Mouse (Mus musculus) MEL (cell line): ENCODE data around the gene Rgs9. TPM values are rescaled to one million over a fixed set of nuclear protein-coding genes. Genes with fewer than 3 reads are reported as not detected.

ENCODE experiments used
- DNase-seq: peaks from one replicate; pipeline ENCODE4 v3.0.0; 2011; ENCODE audit warnings: low read depth, low spot score
- H3K27ac ChIP-seq: 2 replicates; pipeline ENCODE4 v1.5.1; 2012; ENCODE audit warnings: low read depth, mild to moderate bottlenecking, control low read depth, low read length, moderate library complexity; ENCODE audit not compliant: control insufficient read depth
- H3K27me3 ChIP-seq, 2 experiments: fragments of 150-350 bp in 1 of 2; sonication (generic) in 1 of 2; 2 replicates each; pipeline ENCODE4 v1.6.1; 2012; ENCODE audit warnings: low read length in 2 of 2, mild to moderate bottlenecking in 2 of 2, improper control_type of control experiment in 1 of 2, moderate library complexity in 1 of 2; ENCODE audit not compliant: insufficient read depth in 2 of 2, control insufficient read depth in 1 of 2
- H3K36me3 ChIP-seq, 2 experiments: 2 replicates each; pipeline ENCODE4 v1.6.1; 2012 to 2014; ENCODE audit warnings: low read length in 2 of 2, improper control_type of control experiment in 1 of 2, inconsistent platforms in 1 of 2, mild to moderate bottlenecking in 1 of 2; ENCODE audit not compliant: insufficient read depth in 2 of 2, control insufficient read depth in 1 of 2
- H3K4me1 ChIP-seq, 2 experiments: fragments of 150-350 bp in 1 of 2; sonication (generic) in 1 of 2; 2 replicates each; pipeline ENCODE4 v1.6.1; 2012; ENCODE audit warnings: low read length in 2 of 2, improper control_type of control experiment in 1 of 2, mild to moderate bottlenecking in 1 of 2; ENCODE audit not compliant: insufficient read depth in 2 of 2, control insufficient read depth in 1 of 2
- H3K4me3 ChIP-seq, 2 experiments: fragments of 150-350 bp in 1 of 2; sonication (generic) in 1 of 2; 2 replicates each; pipeline ENCODE4 v1.5.1; 2012; ENCODE audit warnings: low read depth in 2 of 2, low read length in 2 of 2, mild to moderate bottlenecking in 2 of 2, moderate library complexity in 2 of 2, control low read depth in 1 of 2, improper control_type of control experiment in 1 of 2; ENCODE audit not compliant: control insufficient read depth in 1 of 2, insufficient read depth in 1 of 2
- H3K79me2 ChIP-seq: 2 replicates; pipeline ENCODE4 v1.6.1; 2012; ENCODE audit warnings: mild to moderate bottlenecking, low read length, moderate library complexity; ENCODE audit not compliant: control insufficient read depth, poor library complexity, insufficient read depth
- H3K9ac ChIP-seq: 2 replicates; pipeline ENCODE4 v1.6.1; 2012; ENCODE audit warnings: low read depth, mild to moderate bottlenecking, control low read depth, low read length, moderate library complexity; ENCODE audit not compliant: control insufficient read depth, poor library complexity, severe bottlenecking
- H3K9me3 ChIP-seq: fragments of 150-350 bp; sonication (generic); replicated peaks from 2 replicates; pipeline ENCODE4 v1.6.1; 2012; ENCODE audit warnings: mild to moderate bottlenecking, low read length, improper control_type of control experiment, moderate library complexity; ENCODE audit not compliant: insufficient read depth
- CTCF ChIP-seq, 3 experiments: IDR thresholded peaks in 2 of 3; conservative IDR thresholded peaks in 1 of 3; 2 replicates each; pipeline ENCODE4 v1.5.1; 2011 to 2012; ENCODE audit warnings: low read length in 3 of 3, low read depth in 2 of 3, mild to moderate bottlenecking in 2 of 3, improper control_type of control experiment in 1 of 3, inconsistent platforms in 1 of 3, mixed read lengths in 1 of 3, moderate library complexity in 1 of 3; ENCODE audit not compliant: control insufficient read depth in 1 of 3, insufficient read depth in 1 of 3, poor library complexity in 1 of 3, severe bottlenecking in 1 of 3
- E2F4 ChIP-seq: IDR thresholded peaks from 2 replicates; pipeline ENCODE4 v1.6.1; 2011; ENCODE audit warnings: low read depth, low read length, improper control_type of control experiment, borderline replicate concordance
- ELF1 ChIP-seq: IDR thresholded peaks from 2 replicates; pipeline ENCODE4 v1.6.1; 2014; ENCODE audit warnings: low read depth, mild to moderate bottlenecking, inconsistent platforms, low read length, improper control_type of control experiment, moderate library complexity
- ETS1 ChIP-seq: IDR thresholded peaks from 2 replicates; pipeline ENCODE4 v1.6.1; 2012; ENCODE audit warnings: low read depth, mild to moderate bottlenecking, inconsistent platforms, low read length, improper control_type of control experiment, moderate library complexity
- GABPA ChIP-seq: IDR thresholded peaks from 2 replicates; pipeline ENCODE4 v1.6.1; 2012; ENCODE audit warnings: low read depth, mild to moderate bottlenecking, inconsistent platforms, low read length, improper control_type of control experiment, moderate library complexity
- KAT2A ChIP-seq: conservative IDR thresholded peaks from 2 replicates; pipeline ENCODE4 v1.6.1; 2012; ENCODE audit warnings: low read depth, low read length, improper control_type of control experiment, inconsistent platforms
- MAFK ChIP-seq: IDR thresholded peaks from 2 replicates; pipeline ENCODE4 v1.6.1; 2011; ENCODE audit warnings: low read depth, mild to moderate bottlenecking, low read length, improper control_type of control experiment, borderline replicate concordance
- MAZ ChIP-seq: IDR thresholded peaks from 2 replicates; pipeline ENCODE4 v1.6.1; 2012; ENCODE audit warnings: low read depth, mild to moderate bottlenecking, inconsistent platforms, low read length, improper control_type of control experiment
- MEF2A ChIP-seq: IDR thresholded peaks from 2 replicates; pipeline ENCODE4 v1.6.1; 2014; ENCODE audit warnings: low read depth, mild to moderate bottlenecking, inconsistent platforms, low read length, improper control_type of control experiment; ENCODE audit not compliant: poor library complexity, insufficient replicate concordance, severe bottlenecking; ENCODE audit errors: extremely low read depth
- MYB ChIP-seq: IDR thresholded peaks from 2 replicates; pipeline ENCODE4 v1.6.1; 2011; ENCODE audit warnings: mild to moderate bottlenecking, low read depth, low read length, improper control_type of control experiment
- NELFE ChIP-seq: IDR thresholded peaks from 2 replicates; pipeline ENCODE4 v1.6.1; 2011; ENCODE audit warnings: low read depth, low read length, improper control_type of control experiment
- NRF1 ChIP-seq: IDR thresholded peaks from 2 replicates; pipeline ENCODE4 v1.6.1; 2014; ENCODE audit warnings: low read depth, mild to moderate bottlenecking, inconsistent platforms, low read length, improper control_type of control experiment, moderate library complexity; ENCODE audit not compliant: poor library complexity, insufficient read depth, severe bottlenecking
- POLR2AphosphoS5 ChIP-seq: IDR thresholded peaks from 2 replicates; pipeline ENCODE4 v1.6.1; 2012; ENCODE audit warnings: low read depth, borderline replicate concordance, mild to moderate bottlenecking, inconsistent platforms, low read length, moderate library complexity, mixed read lengths
- RAD21 ChIP-seq: IDR thresholded peaks from 2 replicates; pipeline ENCODE4 v1.6.1; 2011; ENCODE audit warnings: mild to moderate bottlenecking, low read depth, low read length, improper control_type of control experiment
- TAL1 ChIP-seq: IDR thresholded peaks from 2 replicates; pipeline ENCODE4 v1.6.1; 2012; ENCODE audit warnings: mild to moderate bottlenecking, inconsistent platforms, low read length, moderate library complexity, mixed read lengths
- TBP ChIP-seq: IDR thresholded peaks from 2 replicates; pipeline ENCODE4 v1.8.0; 2011; ENCODE audit warnings: low read depth, low read length, improper control_type of control experiment
- UBTF ChIP-seq: IDR thresholded peaks from 2 replicates; pipeline ENCODE4 v1.6.1; 2012; ENCODE audit warnings: low read depth, mild to moderate bottlenecking, inconsistent platforms, low read length, improper control_type of control experiment, moderate library complexity, borderline replicate concordance; ENCODE audit not compliant: insufficient read depth
- ZNF384 ChIP-seq: IDR thresholded peaks from 2 replicates; pipeline ENCODE4 v1.6.1; 2012; ENCODE audit warnings: low read depth, mild to moderate bottlenecking, inconsistent platforms, low read length, improper control_type of control experiment
- polyA plus RNA-seq, 2 experiments: library from polyadenylated mRNA; stranded (reverse) in 1 of 2; unstranded in 1 of 2; fragments of >175 nt in 1 of 2; fragments of >200 nt in 1 of 2; gene quantifications; 2 replicates each; pipeline versions ENCODE4 v1.2.1 to v1.2.4; 2012; ENCODE audit warnings: low replicate concordance in 2 of 2, low read depth in 1 of 2; ENCODE audit not compliant: insufficient read length in 2 of 2, insufficient read depth in 1 of 2, missing spikeins in 1 of 2
- total RNA-seq: library from RNA; depleted of rRNA; stranded (reverse); fragments of 300-350 nt; gene quantifications from 2 replicates; pipeline ENCODE4 v1.2.3, GENCODE M21; 2012

Rgs9 gene
- total and polyA plus RNA-seq, 3 experiments: not detected

DNA sequence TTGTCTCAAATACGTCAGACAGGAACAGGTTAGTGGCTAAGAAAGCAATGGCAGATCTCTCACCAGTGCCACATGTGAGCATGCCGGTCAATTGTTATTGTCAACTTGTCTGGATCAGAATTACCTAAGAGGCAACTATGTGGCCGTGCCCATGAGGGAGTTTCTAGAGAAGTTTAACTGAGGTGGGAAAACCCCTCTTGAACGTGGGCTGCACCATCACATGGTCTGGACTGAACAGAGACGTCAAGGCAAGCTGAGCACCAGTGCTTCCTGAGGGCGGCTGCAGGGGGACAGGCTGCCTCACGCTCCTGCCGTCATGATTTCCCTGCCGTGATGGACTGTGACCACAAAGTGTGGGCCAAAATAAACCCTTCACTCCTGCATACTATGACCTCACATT lies 26.5 kb downstream of the Rgs9 start:
- Histone ChIP-seq H3K4me3 (no peak overlapping the region), H3K27ac (no peak overlapping the region), H3K36me3 (no peaks in the 10 kb centered on the region), H3K4me1 (no peaks in the 10 kb centered on the region), H3K9me3 (no peaks in the 10 kb centered on the region), H3K79me2 (no peaks in the 10 kb centered on the region), H3K27me3 (no peaks in the 10 kb centered on the region), H3K9ac (no peak overlapping the region)
- TF ChIP-seq MYB (no peak), E2F4 (no peak), TAL1 (no peak), NELFE (no peak), UBTF (no peak), ETS1 (no peak), GABPA (no peak), RAD21 (no peak), POLR2AphosphoS5 (no peak), NRF1 (no peak), TBP (no peak), ELF1 (no peak), ZNF384 (no peak), CTCF (IDR thresholded peaks at IDR 0.05 in 2 of 3, conservative IDR thresholded peaks at IDR 0.05 in 1 of 3; ENCODE audit: control insufficient read depth in 1 of 3, insufficient read depth in 1 of 3, low read depth in 2 of 3, low read length in 3 of 3, poor library complexity in 1 of 3, severe bottlenecking in 1 of 3) (no peak), MEF2A (no peak), MAZ (no peak)
- DNase-seq: no peak

DNA sequence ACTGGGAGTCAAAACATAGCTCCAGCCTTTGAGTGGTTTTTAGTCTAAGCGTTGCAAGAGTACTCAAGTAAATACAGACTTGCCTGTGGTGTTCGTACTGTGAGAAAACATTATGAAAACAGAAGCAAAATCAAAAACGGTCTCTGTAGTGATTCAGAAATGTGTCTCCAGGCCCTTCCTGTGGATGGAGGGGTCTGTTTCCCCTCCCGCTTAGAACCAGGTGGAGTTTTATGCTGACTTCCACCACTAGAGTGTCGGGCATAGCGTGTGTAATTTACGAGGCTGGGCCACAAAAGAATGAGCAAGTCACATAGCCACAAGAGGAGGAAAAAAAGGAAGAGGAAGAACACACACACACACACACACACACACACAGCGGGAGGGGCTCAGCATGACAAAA lies 27.6 kb downstream of the Rgs9 start:
- H3K27me3 ChIP-seq: no peaks in the 10 kb centered on the region
- no peak for DNase-seq
- H3K9me3 ChIP-seq: no peaks in the 10 kb centered on the region
- no peak for TF ChIP-seq MAZ
- TF ChIP-seq KAT2A: no peak
- no peak for TF ChIP-seq ELF1
- TF ChIP-seq E2F4: no peak
- TF ChIP-seq CTCF (IDR thresholded peaks at IDR 0.05 in 2 of 3, conservative IDR thresholded peaks at IDR 0.05 in 1 of 3; ENCODE audit: control insufficient read depth in 1 of 3, insufficient read depth in 1 of 3, low read depth in 2 of 3, low read length in 3 of 3, poor library complexity in 1 of 3, severe bottlenecking in 1 of 3): no peak
- TF ChIP-seq MAFK: no peak
- no peak for TF ChIP-seq RAD21
- no peak overlapping the region for H3K9ac ChIP-seq
- no peaks in the 10 kb centered on the region for H3K79me2 ChIP-seq
- H3K27ac ChIP-seq: no peak overlapping the region
- H3K4me3 ChIP-seq: no peak overlapping the region
- no peaks in the 10 kb centered on the region for H3K36me3 ChIP-seq
- H3K4me1 ChIP-seq: no peaks in the 10 kb centered on the region
